ENCODE assay signal across 21 mouse cellular contexts in genomic region chr9:64014801-64015200, GRCm38 (mm10). TPM values are rescaled to one million over a fixed set of nuclear protein-coding genes. Genes with fewer than 3 reads are reported as not detected.
A peak's percentile ranks its signal among the peaks of the same experiment; 100 is the strongest.
DNase-seq lines count a peak whose midpoint lies in the region; ATAC-seq and TF ChIP-seq lines count a peak whose summit lies in the region.
"Had no signal": no experiment of that assay in that cellular context is flagged by ENCODE, and none has a peak within 500 bp of the region (broad histone marks: within the 10 kb centered on the region; RNA-seq: fewer than 3 reads in every experiment).

No protein-coding gene starts in this region.

- WGBS in hindbrain, embryonic 10.5 days, result 76% methylated on average over 6 of the region's 6 CpGs
- 79% methylated on average over 6 of the region's 6 CpGs for WGBS in hindbrain, embryonic 11.5 days
- WGBS in lung, adult 2 months, result 63% methylated on average over 6 of the region's 6 CpGs

- peaks cover 46% of the 10 kb centered on the region for H3K36me3 ChIP-seq in hindbrain, embryonic 10.5 days
- peaks cover 6% of the 10 kb centered on the region for H3K36me3 ChIP-seq in hindbrain, embryonic 11.5 days (ENCODE audit: control insufficient read depth, insufficient read depth, low read length)

- peaks cover 15% of the 10 kb centered on the region for H3K27me3 ChIP-seq in hindbrain, embryonic 10.5 days (ENCODE audit: insufficient read depth, poor library complexity, severe bottlenecking)
- no peaks in the 10 kb centered on the region for H3K27me3 ChIP-seq in hindbrain, embryonic 11.5 days (ENCODE audit: control insufficient read depth, insufficient read depth, low read length)
- H3K27me3 ChIP-seq: limb, embryonic 12.5 days; lung, embryonic 15.5 days had no signal

- no peak for TF ChIP-seq POLR2A in lung, adult 2 months (IDR thresholded peaks at IDR 0.05; ENCODE audit: borderline replicate concordance, extremely low read depth, low read depth, low read length)

- H3K4me1 ChIP-seq in hindbrain, embryonic 10.5 days (replicated peaks), result peaks cover 57% of the 10 kb centered on the region
- peaks cover 15% of the 10 kb centered on the region for H3K4me1 ChIP-seq in hindbrain, embryonic 11.5 days (replicated peaks; ENCODE audit: control insufficient read depth, insufficient read depth, low read length)
- H3K4me1 ChIP-seq in lung, adult 2 months (ENCODE audit: control insufficient read depth, insufficient read depth, low read length), result peaks cover 5% of the 10 kb centered on the region; the same call in 1 of the 2 replicates

- H3K4me2 ChIP-seq in hindbrain, embryonic 11.5 days (replicated peaks; ENCODE audit: low read depth, low read length), result no peak overlapping the region
- H3K4me2 ChIP-seq: hindbrain, embryonic 12.5 days; limb, embryonic 12.5 days; lung, embryonic 15.5 days; midbrain, embryonic 13.5 days; neural tube, embryonic 15.5 days had no signal

- no peak overlapping the region for H3K4me3 ChIP-seq in gastrocnemius, adult 2 months
- no peak overlapping the region for H3K4me3 ChIP-seq in hindbrain, embryonic 10.5 days
- H3K4me3 ChIP-seq in hindbrain, embryonic 11.5 days (ENCODE audit: low read depth, low read length), result no peak overlapping the region
- H3K4me3 ChIP-seq in lung, adult 2 months (replicated peaks; ENCODE audit: extremely low read depth, low read depth, low read length), result peak overlapping the region; percentile 8
- H3K4me3 ChIP-seq: hindbrain, embryonic 12.5 days; limb, embryonic 12.5 days; lung, embryonic 15.5 days; midbrain, embryonic 13.5 days; myocyte; neural tube, embryonic 15.5 days had no signal

- H3K9me3 ChIP-seq in hindbrain, embryonic 10.5 days, result peaks cover 13% of the 10 kb centered on the region
- peaks cover 3% of the 10 kb centered on the region; the same call in 1 of the 2 replicates for H3K9me3 ChIP-seq in hindbrain, embryonic 11.5 days (ENCODE audit: control insufficient read depth, low read length)
- H3K9me3 ChIP-seq: hindbrain, embryonic 12.5 days; midbrain, embryonic 13.5 days; neural tube, embryonic 15.5 days had no signal

- peak; percentile 20 for DNase-seq in gastrocnemius, adult 2 months
- no peak for DNase-seq in gastrocnemius, adult 8-10 months (ENCODE audit: low spot score in 2 of 2)
- DNase-seq in hindbrain, embryonic 10.5 days (ENCODE audit: low spot score), result no peak
- no peak for DNase-seq in hindbrain, embryonic 11.5 days (ENCODE audit: low spot score)
- DNase-seq in lung, adult 2 months, result no peak
- no peak for DNase-seq in lung, postnatal 14 days
- DNase-seq: B cell, adult 2 months; cerebellum, adult 9-11 months; layer of hippocampus, adult 9-11 months; retina, postnatal 1 day; right cerebral cortex, postnatal 4 days; thymus, postnatal 4 days had no signal

- ATAC-seq in hindbrain, embryonic 11.5 days (ENCODE audit: low FRiP score), result no peak
- ATAC-seq in activated CD4-positive, CD25-positive, alpha-beta regulatory T cell, adult 4 months, result no peak
- ATAC-seq: forebrain, embryonic 14.5 days; inflammation-experienced regulatory T-cells, adult 6 months; midbrain, embryonic 13.5 days had no signal

- H3K27ac ChIP-seq in gastrocnemius, adult 2 months, result no peak overlapping the region
- H3K27ac ChIP-seq in hindbrain, embryonic 10.5 days, result peak overlapping the region; percentile 1; the same call in 1 of the 2 replicates
- H3K27ac ChIP-seq in hindbrain, embryonic 11.5 days (ENCODE audit: low read depth, low read length), result no peak overlapping the region
- H3K27ac ChIP-seq: hindbrain, embryonic 12.5 days; limb, embryonic 12.5 days; lung, embryonic 15.5 days; midbrain, embryonic 13.5 days; neural tube, embryonic 15.5 days had no signal

- no peak overlapping the region for H3K9ac ChIP-seq in hindbrain, embryonic 11.5 days (ENCODE audit: low read depth, low read length)
- H3K9ac ChIP-seq: hindbrain, embryonic 12.5 days; limb, embryonic 12.5 days; lung, embryonic 15.5 days; midbrain, embryonic 13.5 days; neural tube, embryonic 15.5 days had no signal

- intact Hi-C loops in gastrocnemius, adult 2 months (cut with DNase I), result no loop called here

- no peak for TF ChIP-seq CTCF in gastrocnemius, adult 2 months (IDR thresholded peaks at IDR 0.05)
- no peak for TF ChIP-seq CTCF in lung, adult 2 months (IDR thresholded peaks at IDR 0.05; ENCODE audit: insufficient read depth, low read length)

RNA-seq across cellular contexts. Expression of gene Smad6, which starts 7.1 kb away (rescaled TPM):
- total RNA-seq in gastrocnemius, adult 2 months (2021), result 1 to 10 TPM; 2.2 to 5.7 TPM
- total RNA-seq in gastrocnemius, adult 8-10 months (2022), result 1 to 10 TPM; 3.2 to 5.1 (median 3.6) TPM
- 5.3 and 6.7 TPM in 2 replicates for polyA plus RNA-seq in hindbrain, embryonic 10.5 days (2016; fragmentation: Nextera tagmentation; extraction: Ambion mirVana)
- polyA plus RNA-seq in hindbrain, embryonic 11.5 days (2014; fragmentation: Nextera tagmentation; extraction: Ambion mirVana), result 5.5 and 7.1 TPM in 2 replicates
- polyA plus RNA-seq in lung, adult 2 months (2012; rRNA removed), result 260 and 369 TPM in 2 replicates
- not detected for polyA plus RNA-seq in activated CD4-positive, CD25-positive, alpha-beta regulatory T cell, adult 4 months (2017; shearing (Covaris generic))
- polyA plus RNA-seq: inflammation-experienced regulatory T-cells, adult 6 months had no signal

Comparison
In these comparisons a context has a peak if more than half of its experiments do, and no peak if none do; other contexts are left out.
1. RNA of gene Smad6, which starts 7.1 kb away (polyA plus RNA-seq): 260 to 369 TPM in lung, adult 2 months; 5.3 to 6.7 TPM in hindbrain, embryonic 10.5 days, 5.5 to 7.1 TPM in hindbrain, embryonic 11.5 days and not detected in activated CD4-positive, CD25-positive, alpha-beta regulatory T cell, adult 4 months; every median in the first group is over 10 times any median in the second.